Mouse (Mus musculus): ENCODE results near the gene Olfr887.

Olfr887 gene

GRCm38 (mm10) chr9:38083772-38084171 is at the start of gene Olfr887:
TSS of gene Olfr887 (plus strand) at chr9:38084072.
- no peak for DNase-seq (ENCODE audit: low read depth, low spot score)

GRCm38 (mm10) chr9:38046255-38046654 is 37.6 kb upstream of the Olfr887 start, which contains the start of gene Olfr884:
TSS of gene Olfr884 (plus strand) at chr9:38046555.
- no peak for DNase-seq (ENCODE audit: low read depth, low spot score)

- DNase-seq (ENCODE audit: low read depth, low spot score): no peak
Observed at GRCm38 (mm10) chr9:38061022-38061421, 22.9 kb upstream of the Olfr887 start, which contains the start of gene Olfr885. TSS of gene Olfr885 (plus strand) at chr9:38061322.

- DNase-seq (ENCODE audit: low read depth, low spot score): no peak
Observed at GRCm38 (mm10) chr9:38107828-38108227, 24.0 kb downstream of the Olfr887 start, which contains the start of gene Olfr888. TSS of gene Olfr888 (plus strand) at chr9:38108128.

- DNase-seq (ENCODE audit: low read depth, low spot score): no peak
Observed at GRCm38 (mm10) chr9:38114898-38115297, 31.0 kb downstream of the Olfr887 start, which contains the start of gene Olfr889. TSS of gene Olfr889 (plus strand) at chr9:38115198.
